Mouse (Mus musculus): Measurements from ENCODE around the gene Jazf1. TPM values are rescaled to one million over a fixed set of nuclear protein-coding genes. Genes with fewer than 3 reads are reported as not detected.

Jazf1 gene
- polyA plus RNA-seq, 1 experiment from 2014 or later = 3.3 TPM

GRCm38 (mm10) chr6:52969717-52970261 is 98.6 kb downstream of the Jazf1 start:
- Histone ChIP-seq H3K27ac (ENCODE audit: low read depth) (no peak overlapping the region), H3K9ac (replicated peaks) (no peak overlapping the region), H3K4me3 (ENCODE audit: low read depth, low read length) (no peak overlapping the region), H3K4me2 (ENCODE audit: low read depth, low read length) (no peak overlapping the region), H3K27me3 (ENCODE audit: insufficient read depth, low read length) (no peaks in the 10 kb centered on the region), H3K36me3 (replicated peaks; ENCODE audit: insufficient read depth, low read length) (no peaks in the 10 kb centered on the region), H3K9me3 (ENCODE audit: low read length) (no peaks in the 10 kb centered on the region), H3K4me1 (ENCODE audit: insufficient read depth) (peaks cover 6% of the 10 kb centered on the region; the same call in 1 of the 2 replicates)
- ATAC-seq (no peak), DNase-seq (peak; percentile 65)
- 82% methylated on average over 2 of the region's 2 CpGs for WGBS (ENCODE audit: insufficient replicate concordance)
- TF ChIP-seq EP300 (IDR thresholded peaks at IDR 0.05; ENCODE audit: low read depth) = no peak
- TF ChIP-seq CTCF (IDR thresholded peaks at IDR 0.05; ENCODE audit: low read depth) = peak; percentile 91

GRCm38 (mm10) chr6:52968346-52968891 is 100.0 kb downstream of the Jazf1 start:
- DNase-seq (no peak), ATAC-seq (no peak)
- WGBS (ENCODE audit: insufficient replicate concordance) = 73% methylated on average over 12 of the region's 12 CpGs

GRCm38 (mm10) chr6:52967557-52968270 is 100.7 kb downstream of the Jazf1 start:
- ATAC-seq = no peak
- TF ChIP-seq CTCF (IDR thresholded peaks at IDR 0.05; ENCODE audit: low read depth) (no peak), EP300 (IDR thresholded peaks at IDR 0.05; ENCODE audit: low read depth) (no peak)
- H3K4me2 ChIP-seq (ENCODE audit: low read depth, low read length) = no peak overlapping the region
- H3K4me1 ChIP-seq (ENCODE audit: insufficient read depth) = peaks cover 6% of the 10 kb centered on the region; the same call in 1 of the 2 replicates
- H3K9me3 ChIP-seq (ENCODE audit: low read length) = no peaks in the 10 kb centered on the region
- H3K4me3 ChIP-seq (ENCODE audit: low read depth, low read length) = no peak overlapping the region
- H3K9ac ChIP-seq (replicated peaks) = no peak overlapping the region
- H3K36me3 ChIP-seq (replicated peaks; ENCODE audit: insufficient read depth, low read length) = no peaks in the 10 kb centered on the region
- H3K27ac ChIP-seq (ENCODE audit: low read depth) = no peak overlapping the region
- no peaks in the 10 kb centered on the region for H3K27me3 ChIP-seq (ENCODE audit: insufficient read depth, low read length)
- 76% methylated on average over 10 of the region's 10 CpGs for WGBS (ENCODE audit: insufficient replicate concordance)
- DNase-seq = no peak

More at GRCm38 (mm10) chr6:52968346-52968891, 100.0 kb downstream of the Jazf1 start:
- Histone ChIP-seq H3K9ac (replicated peaks) (no peak overlapping the region), H3K4me3 (ENCODE audit: low read depth, low read length) (no peak overlapping the region), H3K36me3 (replicated peaks; ENCODE audit: insufficient read depth, low read length) (no peaks in the 10 kb centered on the region), H3K27me3 (ENCODE audit: insufficient read depth, low read length) (no peaks in the 10 kb centered on the region), H3K4me2 (ENCODE audit: low read depth, low read length) (no peak overlapping the region), H3K4me1 (ENCODE audit: insufficient read depth) (peaks cover 6% of the 10 kb centered on the region; the same call in 1 of the 2 replicates), H3K9me3 (ENCODE audit: low read length) (no peaks in the 10 kb centered on the region), H3K27ac (ENCODE audit: low read depth) (no peak overlapping the region)
- TF ChIP-seq CTCF (IDR thresholded peaks at IDR 0.05; ENCODE audit: low read depth) = no peak
- no peak for TF ChIP-seq EP300 (IDR thresholded peaks at IDR 0.05; ENCODE audit: low read depth)

GRCm38 (mm10) chr6:52966001-52966400 is 102.4 kb downstream of the Jazf1 start:
- ATAC-seq (no peak), DNase-seq (no peak)
- Histone ChIP-seq H3K4me3 (ENCODE audit: low read depth, low read length) (no peak overlapping the region), H3K9ac (replicated peaks) (no peak overlapping the region), H3K36me3 (replicated peaks; ENCODE audit: insufficient read depth, low read length) (no peaks in the 10 kb centered on the region), H3K9me3 (ENCODE audit: low read length) (no peaks in the 10 kb centered on the region), H3K4me2 (ENCODE audit: low read depth, low read length) (no peak overlapping the region), H3K4me1 (ENCODE audit: insufficient read depth) (peaks cover 6% of the 10 kb centered on the region; the same call in 1 of the 2 replicates), H3K27ac (ENCODE audit: low read depth) (peak overlapping the region; percentile 53), H3K27me3 (ENCODE audit: insufficient read depth, low read length) (no peaks in the 10 kb centered on the region)
- 40% methylated on average over 4 of the region's 4 CpGs for WGBS (ENCODE audit: insufficient replicate concordance)
- TF ChIP-seq EP300 (IDR thresholded peaks at IDR 0.05; ENCODE audit: low read depth) = no peak
- no peak for TF ChIP-seq CTCF (IDR thresholded peaks at IDR 0.05; ENCODE audit: low read depth)

GRCm38 (mm10) chr6:52965340-52965739 is 103.1 kb downstream of the Jazf1 start:
- Histone ChIP-seq H3K9ac (replicated peaks) (no peak overlapping the region), H3K4me1 (ENCODE audit: insufficient read depth) (peaks cover 6% of the 10 kb centered on the region; the same call in 1 of the 2 replicates), H3K4me3 (ENCODE audit: low read depth, low read length) (no peak overlapping the region), H3K27ac (ENCODE audit: low read depth) (peak overlapping the region; percentile 53), H3K9me3 (ENCODE audit: low read length) (no peaks in the 10 kb centered on the region), H3K4me2 (ENCODE audit: low read depth, low read length) (no peak overlapping the region), H3K36me3 (replicated peaks; ENCODE audit: insufficient read depth, low read length) (no peaks in the 10 kb centered on the region), H3K27me3 (ENCODE audit: insufficient read depth, low read length) (no peaks in the 10 kb centered on the region)
- ATAC-seq = no peak
- DNase-seq = no peak
- WGBS (ENCODE audit: insufficient replicate concordance) = 33% methylated on average over 7 of the region's 7 CpGs
- TF ChIP-seq EP300 (IDR thresholded peaks at IDR 0.05; ENCODE audit: low read depth) (no peak), CTCF (IDR thresholded peaks at IDR 0.05; ENCODE audit: low read depth) (no peak)

Data from liver, postnatal 0 days (tissue).